Mouse (Mus musculus) hindbrain, postnatal 0 days (tissue): ENCODE results near the gene Glyr1. TPM values are rescaled to one million over a fixed set of nuclear protein-coding genes. Genes with fewer than 3 reads are reported as not detected.

Experiments
- ATAC-seq: fragments of 200-750 bp; cut with Nextera tagmentation; 2 replicates; pipeline ENCODE4 v1.8.0; 2017; ENCODE audit warnings: mild to moderate bottlenecking, moderate TSS enrichment, moderate library complexity
- DNase-seq: peaks from one replicate; pipeline ENCODE4 v3.0.0-alpha.2; 2015; ENCODE audit warnings: low spot score
- H3K27ac ChIP-seq: fragments of 300-500 bp; sonication (generic); 2 replicates; pipeline ENCODE4 v1.5.1; 2014; ENCODE audit warnings: mild to moderate bottlenecking
- H3K27me3 ChIP-seq: fragments of 300-500 bp; sonication (generic); 2 replicates; pipeline ENCODE4 v1.6.1; 2014; ENCODE audit warnings: low read length, mixed read lengths; ENCODE audit not compliant: insufficient read depth
- H3K36me3 ChIP-seq: fragments of 300-500 bp; sonication (generic); 2 replicates; pipeline ENCODE4 v1.6.1; 2014; ENCODE audit warnings: low read length, mixed read lengths; ENCODE audit not compliant: insufficient read depth
- H3K4me1 ChIP-seq: fragments of 300-500 bp; sonication (generic); 2 replicates; pipeline ENCODE4 v1.6.1; 2014; ENCODE audit warnings: antibody characterized with exemption, low read length, mixed read lengths; ENCODE audit not compliant: insufficient read depth
- H3K4me2 ChIP-seq: fragments of 300-500 bp; sonication (generic); 2 replicates; pipeline ENCODE4 v1.6.1; 2014; ENCODE audit warnings: low read depth, mild to moderate bottlenecking, low read length, moderate library complexity, mixed read lengths
- H3K4me3 ChIP-seq: fragments of 300-500 bp; sonication (generic); 2 replicates; pipeline ENCODE4 v1.5.1; 2014; ENCODE audit warnings: low read length
- H3K9ac ChIP-seq: fragments of 300-500 bp; sonication (generic); replicated peaks from 2 replicates; pipeline ENCODE4 v1.6.1; 2014; ENCODE audit warnings: mild to moderate bottlenecking, low read length, moderate library complexity, mixed read lengths
- H3K9me3 ChIP-seq: fragments of 300-500 bp; sonication (generic); 2 replicates; pipeline ENCODE4 v1.6.1; 2016; ENCODE audit warnings: low read length, mixed read lengths
- CTCF ChIP-seq: IDR thresholded peaks from 2 replicates; pipeline ENCODE4 v1.5.1; 2016; ENCODE audit warnings: antibody characterized with exemption, control low read depth, low read depth
- WGBS: fragments of 180-500 bp; shearing (Covaris S2); extraction: QIAGEN DNeasy Blood & Tissue Kit; methylation state at CpG from one replicate; pipeline ENCODE4 v1.1.7; 2014; 5-methylcytosine and 5-hydroxymethylcytosine counted together
- polyA plus RNA-seq: library from polyadenylated mRNA; unstranded; fragments of >200 nt; fragmentation: Nextera tagmentation; extraction: Ambion mirVana; gene quantifications from 2 replicates; pipeline ENCODE4 v1.2.1, GENCODE M21; 2015
- total RNA-seq: library from RNA; depleted of rRNA; stranded (reverse); fragments of >200 nt; gene quantifications from 2 replicates; pipeline ENCODE4 v1.2.3, GENCODE M21; 2014

Gene Glyr1
- total and polyA plus RNA-seq, 2 experiments from 2014 or later: 139 to 161 TPM

- Histone ChIP-seq H3K4me1 (peaks cover 9% of the 10 kb centered on the region; the same call in 1 of the 2 replicates), H3K4me2 (no peak overlapping the region), H3K4me3 (no peak overlapping the region), H3K27me3 (no peaks in the 10 kb centered on the region), H3K9me3 (no peaks in the 10 kb centered on the region), H3K27ac (no peak overlapping the region), H3K36me3 (peaks cover 39% of the 10 kb centered on the region), H3K9ac (no peak overlapping the region)
- WGBS: 95% methylated on average over 3 of the region's 3 CpGs
- no peak for TF ChIP-seq CTCF
- ATAC-seq (no peak), DNase-seq (no peak)
Observed at GRCm38 (mm10) chr16:5045322-5045721, 4.3 kb downstream of the Glyr1 start.

DNA sequence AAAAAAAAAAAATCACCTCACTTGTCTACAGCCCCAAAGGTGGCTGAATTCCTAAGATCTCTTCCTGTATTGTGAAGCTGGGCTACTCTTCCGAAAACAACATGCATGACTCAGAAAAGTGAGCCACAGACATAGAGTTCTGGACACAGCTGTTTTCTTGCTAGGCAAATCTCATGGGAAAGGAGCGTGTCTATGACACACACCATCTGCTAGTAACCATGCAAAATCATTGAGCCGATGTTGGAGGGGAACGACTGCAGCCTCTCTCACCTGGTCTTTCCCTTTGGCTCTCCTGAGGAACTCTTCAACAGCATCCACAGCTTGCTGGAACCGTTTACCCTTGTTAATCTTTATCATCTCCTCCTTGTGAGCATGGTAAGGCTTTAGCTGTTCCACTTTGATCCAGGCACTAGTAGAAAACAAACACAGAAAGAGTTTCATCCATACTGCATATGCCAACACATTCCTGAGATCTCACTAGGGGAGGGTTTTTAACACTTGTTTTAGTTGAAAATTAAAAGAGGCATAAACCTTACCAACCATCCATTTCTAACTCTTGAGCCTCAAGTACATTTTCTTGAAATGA is 12.9 kb downstream of the Glyr1 start:
- 69% methylated on average over 5 of the region's 5 CpGs for WGBS

GRCm38 (mm10) chr16:5035591-5035990 is 14.1 kb downstream of the Glyr1 start:
- Histone ChIP-seq H3K4me1 (no peaks in the 10 kb centered on the region), H3K4me2 (no peak overlapping the region), H3K36me3 (peaks cover 90% of the 10 kb centered on the region), H3K9ac (no peak overlapping the region), H3K4me3 (no peak overlapping the region), H3K9me3 (no peaks in the 10 kb centered on the region), H3K27ac (no peak overlapping the region), H3K27me3 (no peaks in the 10 kb centered on the region)
- DNase-seq (no peak), ATAC-seq (no peak)
- WGBS: 96% methylated on average over 3 of the region's 3 CpGs
- TF ChIP-seq CTCF: no peak

More for the DNA sequence above, 12.9 kb downstream of the Glyr1 start:
- Histone ChIP-seq H3K4me2 (no peak overlapping the region), H3K9ac (no peak overlapping the region), H3K4me1 (no peaks in the 10 kb centered on the region), H3K27me3 (no peaks in the 10 kb centered on the region), H3K4me3 (no peak overlapping the region), H3K36me3 (peaks cover 86% of the 10 kb centered on the region), H3K9me3 (no peaks in the 10 kb centered on the region), H3K27ac (no peak overlapping the region)
- DNase-seq (no peak), ATAC-seq (no peak)
- no peak for TF ChIP-seq CTCF

GRCm38 (mm10) chr16:5029847-5030246 is 19.8 kb downstream of the Glyr1 start:
- peaks cover 96% of the 10 kb centered on the region for H3K36me3 ChIP-seq
- TF ChIP-seq CTCF: no peak
- no peaks in the 10 kb centered on the region for H3K9me3 ChIP-seq
- WGBS: 63% methylated on average over 2 of the region's 2 CpGs
- no peaks in the 10 kb centered on the region for H3K4me1 ChIP-seq
- no peak overlapping the region for H3K27ac ChIP-seq
- no peak overlapping the region for H3K4me3 ChIP-seq
- H3K9ac ChIP-seq: no peak overlapping the region
- H3K4me2 ChIP-seq: no peak overlapping the region
- DNase-seq: no peak
- no peak for ATAC-seq
- H3K27me3 ChIP-seq: no peaks in the 10 kb centered on the region

GRCm38 (mm10) chr16:5024021-5024420 is 25.6 kb downstream of the Glyr1 start:
- no peak overlapping the region for H3K4me2 ChIP-seq
- no peak overlapping the region for H3K4me3 ChIP-seq
- ATAC-seq (no peak), DNase-seq (no peak)
- WGBS: 93% methylated on average over 3 of the region's 3 CpGs
- H3K9me3 ChIP-seq: no peaks in the 10 kb centered on the region
- H3K36me3 ChIP-seq: peaks cover 89% of the 10 kb centered on the region
- no peak overlapping the region for H3K27ac ChIP-seq
- no peaks in the 10 kb centered on the region for H3K27me3 ChIP-seq
- no peak for TF ChIP-seq CTCF
- H3K9ac ChIP-seq: no peak overlapping the region
- H3K4me1 ChIP-seq: no peaks in the 10 kb centered on the region

- ATAC-seq (no peak), DNase-seq (no peak)
- H3K9ac ChIP-seq: no peak overlapping the region
- no peaks in the 10 kb centered on the region for H3K4me1 ChIP-seq
- H3K36me3 ChIP-seq: peaks cover 47% of the 10 kb centered on the region
- no peaks in the 10 kb centered on the region for H3K27me3 ChIP-seq
- no peak overlapping the region for H3K4me3 ChIP-seq
- H3K4me2 ChIP-seq: no peak overlapping the region
- no peak for TF ChIP-seq CTCF
- H3K27ac ChIP-seq: peak overlapping the region; percentile 34; the same call in 1 of the 2 replicates
- WGBS: 86% methylated on average over 4 of the region's 4 CpGs
- no peaks in the 10 kb centered on the region for H3K9me3 ChIP-seq
Observed at GRCm38 (mm10) chr16:5014578-5014977, 35.1 kb downstream of the Glyr1 start.

DNA sequence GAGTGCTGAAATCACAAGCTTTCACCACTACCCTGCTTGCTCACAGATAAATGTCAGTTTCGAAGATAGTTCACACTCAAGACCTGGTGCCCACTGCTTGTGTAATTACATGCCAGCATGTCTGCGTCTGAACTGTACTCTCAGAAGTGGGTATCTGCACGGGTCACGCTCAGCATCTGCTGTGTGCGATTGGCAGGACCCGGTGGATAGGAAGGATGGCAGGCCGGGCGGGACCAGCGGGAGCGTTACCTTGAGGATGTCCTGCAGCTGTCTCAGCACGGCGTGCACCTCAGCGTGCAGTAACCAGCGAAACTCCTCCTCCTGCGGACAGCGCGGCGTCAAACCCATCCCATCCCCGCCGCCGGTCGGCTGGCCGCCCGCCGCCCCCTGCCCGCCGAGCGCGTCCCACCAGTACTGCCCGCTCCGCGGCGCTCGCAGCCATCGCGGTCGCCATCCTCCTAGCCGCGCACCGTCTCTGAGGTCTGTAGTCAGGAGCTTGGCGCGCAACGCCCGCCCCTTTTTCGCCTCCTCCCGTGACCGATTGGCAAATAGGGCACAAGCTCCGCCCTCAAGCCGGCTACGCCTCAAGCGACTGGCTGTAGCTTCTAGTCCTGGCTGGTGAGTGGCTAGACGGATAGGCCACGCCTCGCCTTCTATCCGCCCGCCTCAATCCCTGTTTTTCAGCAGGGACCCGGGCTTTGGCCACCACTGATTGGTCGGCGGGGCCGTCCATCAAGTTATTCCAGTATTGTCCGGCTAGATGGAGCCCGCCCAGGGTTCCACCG is 36.4 kb downstream of the Glyr1 start, which contains the start of gene Rogdi:
Gene Rogdi (minus strand): TSS at position 500 of the 785 bp plus-strand sequence.
- 1% methylated on average over 59 of the region's 63 CpGs for WGBS
- Histone ChIP-seq H3K36me3 (peaks cover 34% of the 10 kb centered on the region), H3K27me3 (no peaks in the 10 kb centered on the region), H3K27ac (peak within 1 kb of the TSS; percentile 84), H3K9ac (peak within 1 kb of the TSS; percentile 70), H3K4me2 (peak within 1 kb of the TSS; percentile 71), H3K9me3 (no peaks in the 10 kb centered on the region), H3K4me1 (no peaks in the 10 kb centered on the region), H3K4me3 (peak within 1 kb of the TSS; percentile 71)
- ATAC-seq: peak; percentile 99
- peak; percentile 20 for TF ChIP-seq CTCF
- peak; percentile 100 for DNase-seq
